Mouse (Mus musculus) kidney, adult 2 months (tissue): ENCODE measurements around the gene Brpf3. TPM values are rescaled to one million over a fixed set of nuclear protein-coding genes. Genes with fewer than 3 reads are reported as not detected.

Experiments
- DNase-seq: peaks from one replicate; pipeline ENCODE4 v3.0.0; 2021
- H3K27ac ChIP-seq: fragments of 200-500 bp; 2 replicates; pipeline ENCODE4 v1.5.1; 2012; ENCODE audit warnings: low read depth, low read length, control low read depth, inconsistent platforms; ENCODE audit not compliant: insufficient read depth
- H3K27me3 ChIP-seq: fragments of 200-500 bp; replicated peaks from 2 replicates; pipeline ENCODE4 v1.6.1; 2012; ENCODE audit warnings: mild to moderate bottlenecking, moderate library complexity, low read length, inconsistent platforms; ENCODE audit not compliant: control insufficient read depth, insufficient read depth
- H3K36me3 ChIP-seq: fragments of 200-500 bp; 2 replicates; pipeline ENCODE4 v1.6.1; 2012; ENCODE audit warnings: mild to moderate bottlenecking, moderate library complexity, low read length, inconsistent platforms; ENCODE audit not compliant: control insufficient read depth, insufficient read depth
- H3K4me1 ChIP-seq: fragments of 200-500 bp; 2 replicates; pipeline ENCODE4 v1.6.1; 2011; ENCODE audit warnings: low read length; ENCODE audit not compliant: control insufficient read depth, insufficient read depth
- H3K4me3 ChIP-seq: fragments of 200-500 bp; 2 replicates; pipeline ENCODE4 v1.5.1; 2011; ENCODE audit warnings: mild to moderate bottlenecking, low read depth, low read length, control low read depth; ENCODE audit not compliant: insufficient read depth
- CTCF ChIP-seq: fragments of 200-500 bp; conservative IDR thresholded peaks from 2 replicates; pipeline ENCODE4 v1.5.1; 2011; ENCODE audit warnings: low read depth, mild to moderate bottlenecking, control low read depth, low read length, moderate library complexity, mixed read lengths; ENCODE audit not compliant: insufficient read depth, insufficient read length
- POLR2A ChIP-seq: fragments of 200-500 bp; IDR thresholded peaks from one replicate; pipeline ENCODE4 v1.6.1; 2011; ENCODE audit warnings: low read depth, low read length, control low read depth
- WGBS: fragments of 180-500 bp; shearing (Covaris S2); methylation state at CpG from one replicate; pipeline ENCODE4 v1.1.7; 2018; 5-methylcytosine and 5-hydroxymethylcytosine counted together
- polyA plus RNA-seq: library from polyadenylated mRNA; depleted of rRNA; stranded (reverse); fragments of >200 nt; gene quantifications from 2 replicates; pipeline ENCODE4 v1.2.3, GENCODE M21; 2012; rRNA removed

The Brpf3 gene
- polyA plus RNA-seq: 30.2 and 31.3 TPM in 2 replicates

DNA sequence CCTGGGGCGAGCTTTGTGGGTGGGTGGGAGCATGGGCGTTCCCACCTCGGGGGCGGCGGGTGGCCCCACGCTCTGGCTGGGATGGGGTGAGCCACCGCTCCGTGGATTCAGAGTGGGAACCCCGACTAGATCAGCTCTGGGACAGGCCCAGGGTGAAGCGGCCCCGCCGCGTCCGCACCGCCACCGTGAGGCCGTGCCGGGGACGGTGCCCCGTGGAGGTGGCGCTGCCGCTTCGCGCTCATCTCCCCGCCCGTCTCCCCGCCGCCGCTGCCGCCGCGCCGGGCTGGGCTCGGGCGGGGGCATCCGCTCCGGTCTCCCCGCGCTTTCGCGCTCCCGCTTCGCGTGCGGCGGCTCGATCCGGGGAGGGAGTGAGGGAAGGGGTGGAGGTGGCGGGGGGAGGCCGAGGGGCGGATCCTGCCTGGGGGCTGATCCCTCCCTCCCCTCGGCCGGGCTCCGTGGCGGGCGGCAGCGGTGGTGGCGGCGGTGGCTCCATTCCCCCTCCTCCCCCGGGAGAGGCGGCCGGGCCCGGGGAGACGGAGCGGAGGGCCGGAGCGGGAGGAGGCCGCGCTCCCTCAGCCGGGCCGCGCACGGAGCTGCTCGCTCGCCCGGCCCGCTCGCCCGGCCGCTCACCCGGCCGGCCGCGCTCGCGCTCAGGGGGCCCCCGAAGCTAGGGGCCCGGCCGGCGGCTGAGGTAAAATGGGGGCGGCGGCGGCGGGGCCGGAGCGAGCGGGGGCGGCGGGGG, at the start of gene Brpf3:
TSS of gene Brpf3 (plus strand) at position 420 of the 742 bp plus-strand sequence.
- Histone ChIP-seq H3K36me3 (no peaks in the 10 kb centered on the region), H3K4me1 (0 out of 2 replicates have a peak, but pooled peaks cover 3% of the 10 kb centered on the region), H3K27me3 (no peaks in the 10 kb centered on the region), H3K4me3 (peak within 1 kb of the TSS; percentile 97), H3K27ac (peak within 1 kb of the TSS; percentile 90)
- WGBS: under 1% methylated on average over 82 of the region's 99 CpGs
- TF ChIP-seq CTCF (peak; percentile 45; the same call in 1 of the 2 replicates), POLR2A (no peak)
- DNase-seq: peak; percentile 84

DNA sequence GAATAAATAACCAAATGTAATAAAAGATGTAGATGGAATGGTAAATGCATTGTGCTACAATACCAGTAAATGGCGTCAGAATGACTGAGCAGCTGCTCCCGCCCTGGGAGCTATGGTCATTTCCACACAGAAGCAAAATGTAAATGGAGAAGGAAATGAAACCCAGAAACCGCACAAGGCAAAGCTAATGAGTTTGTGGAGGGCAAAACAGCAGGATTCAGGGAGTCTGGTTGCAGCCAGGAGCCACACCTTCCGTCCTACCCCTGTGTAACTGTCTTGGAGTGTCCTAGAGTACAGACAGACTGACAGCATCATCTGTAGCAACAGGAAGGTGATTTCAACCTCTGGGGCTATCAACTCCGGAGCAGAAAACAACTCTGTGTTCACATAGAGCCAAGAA, 44.4 kb upstream of the Brpf3 start:
- Histone ChIP-seq H3K36me3 (no peaks in the 10 kb centered on the region), H3K27ac (no peak overlapping the region), H3K27me3 (no peaks in the 10 kb centered on the region), H3K4me1 (no peaks in the 10 kb centered on the region), H3K4me3 (no peak overlapping the region)
- TF ChIP-seq POLR2A (no peak), CTCF (no peak)
- no peak for DNase-seq
- whole genome bisulfite sequencing: 60% methylated on average over 5 of the region's 5 CpGs

DNA sequence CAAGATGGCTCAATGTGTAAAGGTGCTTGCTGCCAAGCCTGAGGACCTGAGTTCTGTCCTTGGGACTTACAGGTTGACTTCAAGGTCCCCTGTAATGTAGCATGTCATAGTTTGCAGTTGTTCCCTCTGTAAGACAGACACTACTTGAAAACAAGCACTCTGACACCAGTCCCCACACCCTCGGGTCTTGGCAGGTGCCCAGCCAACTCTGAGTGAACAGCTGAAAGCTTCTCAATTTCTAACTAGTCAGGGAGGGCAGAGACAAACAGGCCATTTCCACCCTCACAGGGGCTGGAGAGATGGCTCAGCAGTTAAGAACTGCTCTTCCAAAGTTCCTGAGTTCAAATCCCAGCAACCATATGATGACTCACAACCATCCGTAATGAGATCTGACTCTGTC, 43.4 kb upstream of the Brpf3 start:
- peak; percentile 20 for DNase-seq

DNA sequence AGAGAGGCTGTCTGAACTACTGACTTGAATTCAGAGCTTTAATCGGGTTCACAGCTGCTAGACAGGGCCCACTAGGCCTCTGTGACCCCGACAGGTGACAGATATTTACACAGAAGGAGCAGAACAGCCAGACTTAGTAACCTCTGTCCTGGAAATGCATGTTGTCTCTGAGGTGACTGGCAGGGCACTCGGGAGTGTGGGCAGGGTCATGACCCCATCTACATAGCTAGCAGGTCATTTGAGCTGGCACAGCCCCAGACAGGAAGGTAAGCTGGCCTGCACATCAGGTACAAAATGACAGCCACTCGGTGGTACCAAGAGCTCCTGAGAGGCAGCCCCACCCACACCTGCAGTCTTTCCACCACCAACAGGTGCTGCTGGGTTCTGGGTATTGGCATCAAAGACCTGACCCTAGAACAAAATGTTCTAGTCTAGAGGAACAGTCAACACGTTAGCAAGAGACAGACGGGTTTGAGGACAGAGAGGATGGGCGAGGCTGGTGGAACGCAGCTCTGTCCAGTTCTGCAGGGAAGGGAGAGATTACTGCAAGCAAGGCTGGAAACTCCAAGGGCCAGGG, 40.1 kb upstream of the Brpf3 start:
- H3K36me3 ChIP-seq: no peaks in the 10 kb centered on the region
- peak; percentile 21 for DNase-seq
- no peaks in the 10 kb centered on the region for H3K4me1 ChIP-seq
- H3K4me3 ChIP-seq: no peak overlapping the region
- no peak overlapping the region for H3K27ac ChIP-seq
- TF ChIP-seq POLR2A (no peak), CTCF (no peak)
- 45% methylated on average over 8 of the region's 8 CpGs for WGBS
- H3K27me3 ChIP-seq: no peaks in the 10 kb centered on the region

More for the DNA sequence above, 43.4 kb upstream of the Brpf3 start:
- WGBS: 65% methylated on average over 2 of the region's 2 CpGs
- Histone ChIP-seq H3K4me3 (no peak overlapping the region), H3K27ac (no peak overlapping the region), H3K4me1 (no peaks in the 10 kb centered on the region), H3K36me3 (no peaks in the 10 kb centered on the region), H3K27me3 (no peaks in the 10 kb centered on the region)
- no peak for TF ChIP-seq CTCF
- no peak for TF ChIP-seq POLR2A

DNA sequence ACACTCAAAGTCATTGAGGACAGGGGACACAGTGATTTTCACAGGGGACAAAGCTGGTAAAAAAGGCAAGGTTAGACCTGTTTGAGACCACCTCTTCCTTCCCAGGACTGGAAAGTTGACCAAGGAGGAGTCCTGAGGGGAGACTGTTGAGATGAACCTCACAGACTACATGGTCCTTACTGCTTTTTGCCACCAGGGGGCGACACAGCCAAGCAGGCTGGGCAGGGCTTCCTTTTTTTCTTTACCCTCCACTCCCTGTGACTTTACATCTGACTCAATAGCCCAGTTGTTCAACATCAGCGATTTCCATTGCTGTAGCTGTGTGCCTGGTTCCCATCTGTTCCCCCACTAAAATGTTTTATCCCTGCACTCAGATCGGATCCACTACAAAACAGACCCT, 39.0 kb upstream of the Brpf3 start:
- no peaks in the 10 kb centered on the region for H3K27me3 ChIP-seq
- H3K4me3 ChIP-seq: no peak overlapping the region
- no peak for TF ChIP-seq POLR2A
- peak; percentile 90 for TF ChIP-seq CTCF
- no peak overlapping the region for H3K27ac ChIP-seq
- WGBS: 9% methylated on average over 3 of the region's 3 CpGs
- DNase-seq: peak; percentile 76
- no peaks in the 10 kb centered on the region for H3K4me1 ChIP-seq
- H3K36me3 ChIP-seq: no peaks in the 10 kb centered on the region

DNA sequence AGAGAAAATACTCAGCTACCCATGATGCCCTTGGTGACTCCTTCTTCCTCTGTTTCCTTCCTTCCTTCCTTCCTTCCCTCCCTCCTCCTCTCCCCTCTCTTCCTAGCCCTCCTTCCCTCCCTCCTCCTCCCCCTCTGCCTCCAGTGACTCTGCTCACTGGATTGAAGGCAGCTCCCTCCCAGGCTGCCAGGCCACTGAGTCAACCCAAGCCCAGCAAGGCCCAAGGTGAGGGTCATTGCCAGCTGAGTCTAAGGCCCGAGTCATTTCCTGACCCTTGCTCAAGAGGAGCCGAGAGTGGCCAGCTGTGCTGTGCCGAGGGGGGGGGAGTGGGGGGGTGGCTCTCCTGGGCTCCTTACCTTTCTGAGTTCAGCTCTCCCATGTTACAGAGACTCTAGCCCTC, 34.7 kb upstream of the Brpf3 start:
- H3K27me3 ChIP-seq: no peaks in the 10 kb centered on the region
- H3K4me1 ChIP-seq: no peaks in the 10 kb centered on the region
- TF ChIP-seq CTCF: no peak
- TF ChIP-seq POLR2A: no peak
- H3K4me3 ChIP-seq: no peak overlapping the region
- no peak for DNase-seq
- H3K36me3 ChIP-seq: no peaks in the 10 kb centered on the region
- no peak overlapping the region for H3K27ac ChIP-seq
- WGBS: 33% methylated on average over 3 of the region's 3 CpGs

DNA sequence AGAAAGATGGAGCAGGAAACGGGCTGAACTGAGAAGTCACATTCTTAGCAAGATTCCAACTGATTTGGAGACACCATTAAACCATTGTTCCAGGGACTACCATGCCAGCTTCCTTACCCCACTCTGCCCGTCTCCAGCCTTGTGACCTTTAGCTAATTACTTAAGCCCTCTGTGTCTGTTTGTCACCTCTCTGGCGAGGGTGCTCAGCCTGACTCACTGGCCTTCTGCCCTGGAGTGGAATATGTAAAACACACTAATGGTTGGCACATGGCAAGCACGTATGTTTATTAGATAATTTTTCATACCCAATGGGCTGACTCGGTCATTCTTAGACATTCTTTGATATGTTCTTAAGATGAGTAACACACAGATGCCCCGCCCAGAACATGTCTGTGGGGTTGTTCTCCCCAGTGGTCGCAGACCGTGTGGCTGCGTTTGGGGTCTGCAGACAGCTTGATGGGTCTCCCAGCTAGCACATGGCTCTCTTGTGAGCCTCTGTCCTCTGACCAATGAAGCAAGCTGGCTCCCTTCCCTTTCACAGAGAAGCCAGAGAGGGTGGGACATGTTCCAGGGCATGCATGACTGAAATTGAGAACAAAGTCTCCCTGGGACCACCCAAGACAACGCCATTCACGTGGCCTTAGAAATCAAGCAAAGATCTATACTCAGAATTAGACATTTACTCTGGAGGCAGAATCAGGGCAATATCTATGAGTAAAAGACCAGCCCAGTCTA, 33.9 kb upstream of the Brpf3 start:
- Histone ChIP-seq H3K27me3 (no peaks in the 10 kb centered on the region), H3K27ac (no peak overlapping the region), H3K4me3 (no peak overlapping the region), H3K4me1 (no peaks in the 10 kb centered on the region), H3K36me3 (no peaks in the 10 kb centered on the region)
- WGBS: 66% methylated on average over 11 of the region's 11 CpGs
- no peak for DNase-seq
- TF ChIP-seq CTCF (no peak), POLR2A (no peak)
